Comparison of ENCODE assay signal across 30 mouse cellular contexts in the genomic region with DNA sequence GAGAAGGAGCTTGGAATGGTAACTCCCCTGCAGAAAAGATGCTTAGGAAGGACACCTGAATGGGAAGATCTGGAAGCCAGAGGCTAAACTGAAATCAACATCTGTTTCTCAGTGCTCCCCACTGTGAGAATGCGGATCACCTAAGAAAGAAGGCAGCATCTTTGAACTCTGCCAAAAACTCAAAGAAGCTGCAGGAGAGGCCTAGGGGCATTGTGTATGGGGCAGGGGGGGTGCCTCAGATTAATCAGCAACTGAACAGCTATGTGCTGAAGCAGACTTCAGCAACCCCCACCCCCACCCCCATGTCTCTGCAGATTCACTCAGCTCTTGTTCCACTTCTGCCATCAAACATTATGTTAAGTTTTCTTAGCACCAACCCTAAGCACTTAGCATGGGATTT.
A peak's percentile ranks its signal among the peaks of the same experiment; 100 is the strongest.
DNase-seq lines count a peak whose midpoint lies in the region; ATAC-seq and TF ChIP-seq lines count a peak whose summit lies in the region.
"Had no signal": no experiment of that assay in that cellular context is flagged by ENCODE, and none has a peak within 500 bp of the region (broad histone marks: within the 10 kb centered on the region; RNA-seq: fewer than 3 reads in every experiment).

No protein-coding gene starts in this region.

- no peaks in the 10 kb centered on the region for H3K36me3 ChIP-seq in forebrain, postnatal 0 days (ENCODE audit: insufficient read depth)
- no peaks in the 10 kb centered on the region for H3K36me3 ChIP-seq in forebrain, embryonic 13.5 days (ENCODE audit: poor library complexity, severe bottlenecking)
- H3K36me3 ChIP-seq: embryonic facial prominence, embryonic 12.5 days; hindbrain, embryonic 10.5 days; intestine, embryonic 15.5 days; limb, embryonic 10.5 days; limb, embryonic 15.5 days; midbrain, embryonic 10.5 days had no signal

- no peaks in the 10 kb centered on the region for H3K4me1 ChIP-seq in forebrain, postnatal 0 days (ENCODE audit: insufficient read depth)
- H3K4me1 ChIP-seq in forebrain, embryonic 13.5 days: no peaks in the 10 kb centered on the region
- H3K4me1 ChIP-seq: embryonic facial prominence, embryonic 12.5 days; intestine, embryonic 15.5 days; limb, embryonic 10.5 days; limb, embryonic 15.5 days had no signal

- H3K4me3 ChIP-seq in forebrain, postnatal 0 days (ENCODE audit: low read depth, low read length): no peak overlapping the region
- no peak overlapping the region for H3K4me3 ChIP-seq in forebrain, embryonic 13.5 days
- H3K4me3 ChIP-seq: embryonic facial prominence, embryonic 12.5 days; hindbrain, embryonic 10.5 days; intestine, embryonic 15.5 days; limb, embryonic 10.5 days; limb, embryonic 15.5 days; midbrain, embryonic 10.5 days; myocyte had no signal

- H3K9ac ChIP-seq in forebrain, postnatal 0 days: no peak overlapping the region
- no peak overlapping the region for H3K9ac ChIP-seq in forebrain, embryonic 13.5 days
- H3K9ac ChIP-seq: embryonic facial prominence, embryonic 12.5 days; intestine, embryonic 15.5 days; limb, embryonic 15.5 days; liver, embryonic 14.5 days had no signal

- H3K27me3 ChIP-seq in forebrain, postnatal 0 days (ENCODE audit: insufficient read depth, low read length): no peaks in the 10 kb centered on the region
- no peaks in the 10 kb centered on the region for H3K27me3 ChIP-seq in forebrain, embryonic 13.5 days
- H3K27me3 ChIP-seq: embryonic facial prominence, embryonic 12.5 days; intestine, embryonic 15.5 days; limb, embryonic 15.5 days had no signal

- no peaks in the 10 kb centered on the region for H3K9me3 ChIP-seq in forebrain, postnatal 0 days (ENCODE audit: low read length)
- no peaks in the 10 kb centered on the region for H3K9me3 ChIP-seq in forebrain, embryonic 13.5 days (replicated peaks)
- H3K9me3 ChIP-seq: embryonic facial prominence, embryonic 12.5 days; hindbrain, embryonic 10.5 days; intestine, embryonic 15.5 days; limb, embryonic 10.5 days; limb, embryonic 15.5 days; midbrain, embryonic 10.5 days had no signal

- no peak for TF ChIP-seq CTCF in forebrain, postnatal 0 days (IDR thresholded peaks at IDR 0.05; ENCODE audit: low read depth)

- H3K4me2 ChIP-seq in forebrain, postnatal 0 days (ENCODE audit: low read depth): no peak overlapping the region
- H3K4me2 ChIP-seq in forebrain, embryonic 13.5 days: no peak overlapping the region
- H3K4me2 ChIP-seq: embryonic facial prominence, embryonic 12.5 days; intestine, embryonic 15.5 days; limb, embryonic 15.5 days had no signal

- WGBS in forebrain, postnatal 0 days: 14% methylated on average over 1 of the region's 1 CpGs
- WGBS in forebrain, embryonic 13.5 days: 15% methylated on average over 1 of the region's 1 CpGs

- no peak; the same call in 1 of the 2 replicates for ATAC-seq in forebrain, postnatal 0 days
- no peak for ATAC-seq in forebrain, embryonic 13.5 days
- ATAC-seq: hindbrain, postnatal 0 days; intestine, embryonic 15.5 days had no signal

- peak; percentile 2 for DNase-seq in forebrain, postnatal 0 days
- DNase-seq in ES-CJ7 (ENCODE audit: low read depth, low spot score): peak; percentile 12
- DNase-seq in embryo, embryonic 11 days: peak; percentile 8
- peak; percentile 40 for DNase-seq in retina, postnatal 1 day
- DNase-seq in frontal cortex, adult 2 months (ENCODE audit: extremely low spot score in 1 of 2, low spot score in 1 of 2): no peak
- no peak for DNase-seq in cerebellum, adult 9-11 months
- DNase-seq: adrenal gland, postnatal 14 days; cerebellum, adult 11-12 months; cerebellum, postnatal 10 days; gastrocnemius, postnatal 14 days; heart, postnatal 14 days; kidney, adult 2 months; kidney, postnatal 4 days; layer of hippocampus, postnatal 36 days; lung, adult 2 months; lung, postnatal 10 days; right cerebral cortex, postnatal 4 days; thymus, adult 2 months; thymus, postnatal 36 days had no signal

- peak overlapping the region; percentile 64; the same call in 1 of the 2 replicates for H3K27ac ChIP-seq in forebrain, postnatal 0 days (ENCODE audit: low read depth, low read length)
- H3K27ac ChIP-seq in forebrain, embryonic 13.5 days: no peak overlapping the region
- H3K27ac ChIP-seq: embryonic facial prominence, embryonic 12.5 days; hindbrain, embryonic 10.5 days; hindbrain, postnatal 0 days; intestine, embryonic 15.5 days; limb, embryonic 10.5 days; limb, embryonic 15.5 days; liver, embryonic 14.5 days; macrophage; midbrain, embryonic 10.5 days had no signal

Comparison
In these comparisons a context has a peak if more than half of its experiments do, and no peak if none do; other contexts are left out.
1. DNase-seq: peak in forebrain, postnatal 0 days (single experiment), ES-CJ7 (single experiment), embryo, embryonic 11 days (single experiment) and retina, postnatal 1 day (single experiment); none in frontal cortex, adult 2 months (0 of 2) and cerebellum, adult 9-11 months (single experiment).